Mouse (Mus musculus): ENCODE measurements around the gene Mrrf.

GRCm38 (mm10) chr2:36238951-36239350 lies 102.8 kb downstream of the Mrrf start:
- no peak for TF ChIP-seq EP300 (optimal IDR thresholded peaks at IDR 0.05)
- no peak for TF ChIP-seq CTCF (IDR thresholded peaks at IDR 0.05; ENCODE audit: low read depth)
